Mouse (Mus musculus) kidney, embryonic 14.5 days (tissue): ENCODE measurements around the gene Jmy. TPM values are rescaled to one million over a fixed set of nuclear protein-coding genes. Genes with fewer than 3 reads are reported as not detected.
A peak's percentile ranks its signal among the peaks of the same experiment; 100 is the strongest.

Source experiments
- ATAC-seq: fragments of 200-750 bp; cut with Nextera tagmentation; 2 replicates; pipeline ENCODE4 v1.8.0; 2017; ENCODE audit warnings: moderate number of reproducible peaks, mild to moderate bottlenecking, moderate TSS enrichment, moderate library complexity; ENCODE audit not compliant: low FRiP score, low TSS enrichment
- H3K27ac ChIP-seq: fragments of 300-500 bp; sonication (generic); 2 replicates; pipeline ENCODE4 v1.5.1; 2014; ENCODE audit warnings: low read depth, mild to moderate bottlenecking, low read length, moderate library complexity, mixed read lengths
- H3K27me3 ChIP-seq: fragments of 300-500 bp; sonication (generic); 2 replicates; pipeline ENCODE4 v1.6.1; 2014; ENCODE audit warnings: mild to moderate bottlenecking, low read length; ENCODE audit not compliant: control insufficient read depth, insufficient read depth
- H3K36me3 ChIP-seq: fragments of 300-500 bp; sonication (generic); 2 replicates; pipeline ENCODE4 v1.6.1; 2014; ENCODE audit warnings: low read length, mixed read lengths; ENCODE audit not compliant: control insufficient read depth, insufficient read depth
- H3K4me1 ChIP-seq: fragments of 300-500 bp; sonication (generic); 2 replicates; pipeline ENCODE4 v1.6.1; 2014; ENCODE audit warnings: low read length, mixed read lengths; ENCODE audit not compliant: control insufficient read depth, insufficient read depth
- H3K4me2 ChIP-seq: fragments of 300-500 bp; sonication (generic); replicated peaks from 2 replicates; pipeline ENCODE4 v1.6.1; 2014; ENCODE audit warnings: low read depth, mild to moderate bottlenecking, low read length
- H3K4me3 ChIP-seq: fragments of 300-500 bp; sonication (generic); 2 replicates; pipeline ENCODE4 v1.5.1; 2014; ENCODE audit warnings: mild to moderate bottlenecking, low read length
- H3K9ac ChIP-seq: fragments of 300-500 bp; sonication (generic); 2 replicates; pipeline ENCODE4 v1.6.1; 2014; ENCODE audit warnings: low read depth, mild to moderate bottlenecking, low read length, moderate library complexity
- H3K9me3 ChIP-seq: fragments of 300-500 bp; sonication (generic); 2 replicates; pipeline ENCODE4 v1.6.1; 2016; ENCODE audit warnings: low read length; ENCODE audit not compliant: control insufficient read depth
- WGBS: fragments of 180-500 bp; shearing (Covaris S2); extraction: QIAGEN DNeasy Blood & Tissue Kit; methylation state at CpG from one replicate; pipeline ENCODE4 v1.1.7; 2014; 5-methylcytosine and 5-hydroxymethylcytosine counted together
- polyA plus RNA-seq: library from polyadenylated mRNA; unstranded; fragments of >200 nt; fragmentation: Nextera tagmentation; extraction: Ambion mirVana; gene quantifications from 2 replicates; pipeline ENCODE4 v1.2.1, GENCODE M21; 2014

Gene Jmy
- polyA plus RNA-seq, 1 experiment from 2014 or later, result 8.5 TPM

- Histone ChIP-seq H3K4me3 (no peak overlapping the region), H3K36me3 (no peaks in the 10 kb centered on the region; the same call in 1 of the 2 replicates), H3K4me2 (no peak overlapping the region), H3K4me1 (no peaks in the 10 kb centered on the region), H3K9me3 (0 out of 2 replicates have a peak, but pooled peaks cover 3% of the 10 kb centered on the region), H3K27ac (no peak overlapping the region), H3K27me3 (no peaks in the 10 kb centered on the region), H3K9ac (no peak overlapping the region)
- 96% methylated on average over 3 of the region's 3 CpGs for WGBS
- no peak for ATAC-seq
Observed at GRCm38 (mm10) chr13:93484276-93484675, 15.3 kb downstream of the Jmy start.

- no peaks in the 10 kb centered on the region for H3K27me3 ChIP-seq
- H3K4me2 ChIP-seq, result no peak overlapping the region
- H3K9me3 ChIP-seq, result 0 out of 2 replicates have a peak, but pooled peaks cover 3% of the 10 kb centered on the region
- H3K36me3 ChIP-seq, result no peaks in the 10 kb centered on the region
- no peak overlapping the region for H3K9ac ChIP-seq
- no peak overlapping the region for H3K27ac ChIP-seq
- H3K4me3 ChIP-seq, result no peak overlapping the region
- WGBS, result 98% methylated on average over 3 of the region's 3 CpGs
- no peaks in the 10 kb centered on the region for H3K4me1 ChIP-seq
- no peak for ATAC-seq
Observed at GRCm38 (mm10) chr13:93481110-93481509, 18.5 kb downstream of the Jmy start.

GRCm38 (mm10) chr13:93478344-93478743 is 21.3 kb downstream of the Jmy start:
- H3K9me3 ChIP-seq, result 0 out of 2 replicates have a peak, but pooled peaks cover 3% of the 10 kb centered on the region
- no peak overlapping the region for H3K4me2 ChIP-seq
- no peaks in the 10 kb centered on the region for H3K36me3 ChIP-seq
- H3K4me1 ChIP-seq, result no peaks in the 10 kb centered on the region
- H3K4me3 ChIP-seq, result no peak overlapping the region
- H3K27ac ChIP-seq, result no peak overlapping the region
- H3K27me3 ChIP-seq, result no peaks in the 10 kb centered on the region
- no peak overlapping the region for H3K9ac ChIP-seq
- 89% methylated on average over 3 of the region's 3 CpGs for WGBS
- no peak for ATAC-seq

- no peak for ATAC-seq
- Histone ChIP-seq H3K27ac (no peak overlapping the region), H3K4me2 (no peak overlapping the region)
Observed at GRCm38 (mm10) chr13:93468355-93468754, 31.3 kb downstream of the Jmy start.

GRCm38 (mm10) chr13:93459566-93459965 is 40.0 kb downstream of the Jmy start:
- ATAC-seq, result no peak
- H3K4me1 ChIP-seq, result no peaks in the 10 kb centered on the region
- H3K27ac ChIP-seq, result no peak overlapping the region
- H3K4me2 ChIP-seq, result no peak overlapping the region
- H3K9ac ChIP-seq, result no peak overlapping the region
- no peaks in the 10 kb centered on the region for H3K27me3 ChIP-seq
- H3K9me3 ChIP-seq, result no peaks in the 10 kb centered on the region
- WGBS, result 98% methylated on average over 7 of the region's 7 CpGs
- H3K36me3 ChIP-seq, result peaks cover 34% of the 10 kb centered on the region; the same call in 1 of the 2 replicates
- H3K4me3 ChIP-seq, result no peak overlapping the region

More at GRCm38 (mm10) chr13:93468355-93468754, 31.3 kb downstream of the Jmy start:
- Histone ChIP-seq H3K9me3 (no peaks in the 10 kb centered on the region), H3K9ac (no peak overlapping the region), H3K4me3 (no peak overlapping the region), H3K36me3 (peaks cover 14% of the 10 kb centered on the region), H3K4me1 (no peaks in the 10 kb centered on the region), H3K27me3 (no peaks in the 10 kb centered on the region)
- WGBS, result 94% methylated on average over 3 of the region's 3 CpGs

GRCm38 (mm10) chr13:93458616-93459015 is 41.0 kb downstream of the Jmy start:
- Histone ChIP-seq H3K36me3 (peaks cover 32% of the 10 kb centered on the region; the same call in 1 of the 2 replicates), H3K4me3 (no peak overlapping the region), H3K27ac (no peak overlapping the region), H3K9ac (no peak overlapping the region), H3K4me2 (no peak overlapping the region), H3K27me3 (no peaks in the 10 kb centered on the region), H3K4me1 (no peaks in the 10 kb centered on the region), H3K9me3 (no peaks in the 10 kb centered on the region)
- 85% methylated on average over 4 of the region's 4 CpGs for WGBS
- no peak for ATAC-seq

GRCm38 (mm10) chr13:93453275-93453674 is 46.3 kb downstream of the Jmy start:
- Histone ChIP-seq H3K4me3 (no peak overlapping the region), H3K36me3 (peaks cover 29% of the 10 kb centered on the region)

GRCm38 (mm10) chr13:93440167-93440566 is 59.4 kb downstream of the Jmy start:
- peak; percentile 83 for ATAC-seq
- WGBS, result 30% methylated on average over 3 of the region's 3 CpGs
- Histone ChIP-seq H3K4me1 (no peaks in the 10 kb centered on the region), H3K4me2 (no peak overlapping the region), H3K27ac (no peak overlapping the region), H3K27me3 (no peaks in the 10 kb centered on the region), H3K4me3 (no peak overlapping the region), H3K9ac (no peak overlapping the region), H3K36me3 (peaks cover 42% of the 10 kb centered on the region), H3K9me3 (no peaks in the 10 kb centered on the region)

More at GRCm38 (mm10) chr13:93453275-93453674, 46.3 kb downstream of the Jmy start:
- Histone ChIP-seq H3K27me3 (no peaks in the 10 kb centered on the region), H3K9ac (no peak overlapping the region), H3K4me2 (no peak overlapping the region), H3K9me3 (no peaks in the 10 kb centered on the region), H3K27ac (no peak overlapping the region), H3K4me1 (no peaks in the 10 kb centered on the region)
- 96% methylated on average over 6 of the region's 6 CpGs for WGBS
- no peak for ATAC-seq

- H3K27ac ChIP-seq, result no peak overlapping the region
- no peak overlapping the region for H3K9ac ChIP-seq
- no peak overlapping the region for H3K4me2 ChIP-seq
- no peaks in the 10 kb centered on the region for H3K9me3 ChIP-seq
- no peak overlapping the region for H3K4me3 ChIP-seq
- H3K36me3 ChIP-seq, result peaks cover 6% of the 10 kb centered on the region
- ATAC-seq, result no peak
- WGBS, result 100% methylated on average over 1 of the region's 1 CpGs
- no peaks in the 10 kb centered on the region for H3K4me1 ChIP-seq
- H3K27me3 ChIP-seq, result no peaks in the 10 kb centered on the region
Observed at GRCm38 (mm10) chr13:93429205-93429604, 70.4 kb downstream of the Jmy start.
